Mouse (Mus musculus) MEL (cell line): Measurements from ENCODE around the gene Ptma. TPM values are rescaled to one million over a fixed set of nuclear protein-coding genes. Genes with fewer than 3 reads are reported as not detected.

Experiments used
- DNase-seq: peaks from one replicate; pipeline ENCODE4 v3.0.0; 2011; ENCODE audit warnings: low read depth, low spot score
- H3K27ac ChIP-seq: 2 replicates; pipeline ENCODE4 v1.5.1; 2012; ENCODE audit warnings: low read depth, mild to moderate bottlenecking, control low read depth, low read length, moderate library complexity; ENCODE audit not compliant: control insufficient read depth
- H3K27me3 ChIP-seq, 2 experiments: fragments of 150-350 bp in 1 of 2; sonication (generic) in 1 of 2; 2 replicates each; pipeline ENCODE4 v1.6.1; 2012; ENCODE audit warnings: low read length in 2 of 2, mild to moderate bottlenecking in 2 of 2, improper control_type of control experiment in 1 of 2, moderate library complexity in 1 of 2; ENCODE audit not compliant: insufficient read depth in 2 of 2, control insufficient read depth in 1 of 2
- H3K36me3 ChIP-seq, 2 experiments: 2 replicates each; pipeline ENCODE4 v1.6.1; 2012 to 2014; ENCODE audit warnings: low read length in 2 of 2, improper control_type of control experiment in 1 of 2, inconsistent platforms in 1 of 2, mild to moderate bottlenecking in 1 of 2; ENCODE audit not compliant: insufficient read depth in 2 of 2, control insufficient read depth in 1 of 2
- H3K4me1 ChIP-seq, 2 experiments: fragments of 150-350 bp in 1 of 2; sonication (generic) in 1 of 2; 2 replicates each; pipeline ENCODE4 v1.6.1; 2012; ENCODE audit warnings: low read length in 2 of 2, improper control_type of control experiment in 1 of 2, mild to moderate bottlenecking in 1 of 2; ENCODE audit not compliant: insufficient read depth in 2 of 2, control insufficient read depth in 1 of 2
- H3K4me3 ChIP-seq, 2 experiments: fragments of 150-350 bp in 1 of 2; sonication (generic) in 1 of 2; 2 replicates each; pipeline ENCODE4 v1.5.1; 2012; ENCODE audit warnings: low read depth in 2 of 2, low read length in 2 of 2, mild to moderate bottlenecking in 2 of 2, moderate library complexity in 2 of 2, control low read depth in 1 of 2, improper control_type of control experiment in 1 of 2; ENCODE audit not compliant: control insufficient read depth in 1 of 2, insufficient read depth in 1 of 2
- H3K79me2 ChIP-seq: 2 replicates; pipeline ENCODE4 v1.6.1; 2012; ENCODE audit warnings: mild to moderate bottlenecking, low read length, moderate library complexity; ENCODE audit not compliant: control insufficient read depth, poor library complexity, insufficient read depth
- H3K9ac ChIP-seq: 2 replicates; pipeline ENCODE4 v1.6.1; 2012; ENCODE audit warnings: low read depth, mild to moderate bottlenecking, control low read depth, low read length, moderate library complexity; ENCODE audit not compliant: control insufficient read depth, poor library complexity, severe bottlenecking
- H3K9me3 ChIP-seq: fragments of 150-350 bp; sonication (generic); replicated peaks from 2 replicates; pipeline ENCODE4 v1.6.1; 2012; ENCODE audit warnings: mild to moderate bottlenecking, low read length, improper control_type of control experiment, moderate library complexity; ENCODE audit not compliant: insufficient read depth
- CHD2 ChIP-seq: IDR thresholded peaks from 2 replicates; pipeline ENCODE4 v1.6.1; 2011; ENCODE audit warnings: low read length, improper control_type of control experiment
- CTCF ChIP-seq, 3 experiments: IDR thresholded peaks in 2 of 3; conservative IDR thresholded peaks in 1 of 3; 2 replicates each; pipeline ENCODE4 v1.5.1; 2011 to 2012; ENCODE audit warnings: low read length in 3 of 3, low read depth in 2 of 3, mild to moderate bottlenecking in 2 of 3, improper control_type of control experiment in 1 of 3, inconsistent platforms in 1 of 3, mixed read lengths in 1 of 3, moderate library complexity in 1 of 3; ENCODE audit not compliant: control insufficient read depth in 1 of 3, insufficient read depth in 1 of 3, poor library complexity in 1 of 3, severe bottlenecking in 1 of 3
- E2F4 ChIP-seq: IDR thresholded peaks from 2 replicates; pipeline ENCODE4 v1.6.1; 2011; ENCODE audit warnings: low read depth, low read length, improper control_type of control experiment, borderline replicate concordance
- ELF1 ChIP-seq: IDR thresholded peaks from 2 replicates; pipeline ENCODE4 v1.6.1; 2014; ENCODE audit warnings: low read depth, mild to moderate bottlenecking, inconsistent platforms, low read length, improper control_type of control experiment, moderate library complexity
- EP300 ChIP-seq, 2 experiments: IDR thresholded peaks; 2 replicates each; pipeline ENCODE4 v1.6.1; 2011; ENCODE audit warnings: improper control_type of control experiment in 2 of 2, low read length in 2 of 2, low read depth in 1 of 2, mild to moderate bottlenecking in 1 of 2
- GATA1 ChIP-seq: IDR thresholded peaks from 2 replicates; pipeline ENCODE4 v1.6.1; 2011; ENCODE audit warnings: low read depth, low read length, improper control_type of control experiment
- MAFK ChIP-seq: IDR thresholded peaks from 2 replicates; pipeline ENCODE4 v1.6.1; 2011; ENCODE audit warnings: low read depth, mild to moderate bottlenecking, low read length, improper control_type of control experiment, borderline replicate concordance
- MAX ChIP-seq: IDR thresholded peaks from 2 replicates; pipeline ENCODE4 v1.6.1; 2011; ENCODE audit warnings: low read length, improper control_type of control experiment
- MEF2A ChIP-seq: IDR thresholded peaks from 2 replicates; pipeline ENCODE4 v1.6.1; 2014; ENCODE audit warnings: low read depth, mild to moderate bottlenecking, inconsistent platforms, low read length, improper control_type of control experiment; ENCODE audit not compliant: poor library complexity, insufficient replicate concordance, severe bottlenecking; ENCODE audit errors: extremely low read depth
- MXI1 ChIP-seq: IDR thresholded peaks from 2 replicates; pipeline ENCODE4 v1.6.1; 2011; ENCODE audit warnings: mild to moderate bottlenecking, low read depth, low read length, improper control_type of control experiment
- NELFE ChIP-seq: IDR thresholded peaks from 2 replicates; pipeline ENCODE4 v1.6.1; 2011; ENCODE audit warnings: low read depth, low read length, improper control_type of control experiment
- POLR2A ChIP-seq, 2 experiments: IDR thresholded peaks; 2 replicates each; pipeline ENCODE4 v1.6.1; 2011 to 2012; ENCODE audit warnings: low read length in 2 of 2, mild to moderate bottlenecking in 2 of 2, control low read depth in 1 of 2, improper control_type of control experiment in 1 of 2, low read depth in 1 of 2, moderate library complexity in 1 of 2; ENCODE audit not compliant: control insufficient read depth in 1 of 2, insufficient read depth in 1 of 2, poor library complexity in 1 of 2
- POLR2AphosphoS2 ChIP-seq: IDR thresholded peaks from 2 replicates; pipeline ENCODE4 v1.6.1; 2011; ENCODE audit warnings: low read length, improper control_type of control experiment
- POLR2AphosphoS5 ChIP-seq: IDR thresholded peaks from 2 replicates; pipeline ENCODE4 v1.6.1; 2012; ENCODE audit warnings: low read depth, borderline replicate concordance, mild to moderate bottlenecking, inconsistent platforms, low read length, moderate library complexity, mixed read lengths
- SIN3A ChIP-seq: IDR thresholded peaks from 2 replicates; pipeline ENCODE4 v1.6.1; 2012; ENCODE audit warnings: low read length, improper control_type of control experiment, inconsistent platforms
- TAL1 ChIP-seq: IDR thresholded peaks from 2 replicates; pipeline ENCODE4 v1.6.1; 2012; ENCODE audit warnings: mild to moderate bottlenecking, inconsistent platforms, low read length, moderate library complexity, mixed read lengths
- UBTF ChIP-seq: IDR thresholded peaks from 2 replicates; pipeline ENCODE4 v1.6.1; 2012; ENCODE audit warnings: low read depth, mild to moderate bottlenecking, inconsistent platforms, low read length, improper control_type of control experiment, moderate library complexity, borderline replicate concordance; ENCODE audit not compliant: insufficient read depth
- USF2 ChIP-seq, 2 experiments: IDR thresholded peaks; 2 replicates each; pipeline ENCODE4 v1.6.1; 2011 to 2012; ENCODE audit warnings: improper control_type of control experiment in 2 of 2, low read length in 2 of 2, borderline replicate concordance in 1 of 2, inconsistent platforms in 1 of 2, low read depth in 1 of 2, mild to moderate bottlenecking in 1 of 2; ENCODE audit not compliant: insufficient read depth in 1 of 2
- polyA plus RNA-seq, 2 experiments: library from polyadenylated mRNA; stranded (reverse) in 1 of 2; unstranded in 1 of 2; fragments of >175 nt in 1 of 2; fragments of >200 nt in 1 of 2; gene quantifications; 2 replicates each; pipeline versions ENCODE4 v1.2.1 to v1.2.4; 2012; ENCODE audit warnings: low replicate concordance in 2 of 2, low read depth in 1 of 2; ENCODE audit not compliant: insufficient read length in 2 of 2, insufficient read depth in 1 of 2, missing spikeins in 1 of 2
- total RNA-seq: library from RNA; depleted of rRNA; stranded (reverse); fragments of 300-350 nt; gene quantifications from 2 replicates; pipeline ENCODE4 v1.2.3, GENCODE M21; 2012

Ptma gene
- total and polyA plus RNA-seq, 3 experiments = 2,419 to 4,891 (median 3,309) TPM

DNA sequence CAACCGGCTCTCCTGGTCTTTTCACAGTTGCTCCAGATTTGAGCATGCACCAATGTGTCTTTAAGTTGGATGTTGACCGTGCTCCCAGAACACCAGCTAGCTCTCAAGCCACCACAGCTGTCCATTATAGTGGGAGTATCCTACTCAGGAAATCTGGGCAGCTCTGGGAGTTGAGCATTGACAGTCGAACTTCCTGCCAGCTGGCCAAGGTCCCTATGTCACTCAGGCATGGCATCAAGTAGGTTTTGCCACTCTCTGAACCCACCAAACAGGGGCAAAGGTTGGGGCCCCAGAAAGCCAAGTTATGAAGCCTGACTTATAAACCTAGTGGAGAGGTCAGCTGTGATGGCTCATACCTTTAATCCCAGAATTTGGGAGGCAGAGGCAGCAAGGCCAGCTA is 35.8 kb upstream of the Ptma start:
- Histone ChIP-seq H3K27ac (no peak overlapping the region), H3K9ac (no peak overlapping the region), H3K79me2 (peaks cover 13% of the 10 kb centered on the region), H3K27me3 (no peaks in the 10 kb centered on the region), H3K36me3 (peaks cover 0 to 17% of the 10 kb centered on the region in 2 experiments; a peak in 2 of 4 replicates), H3K4me3 (no peak overlapping the region), H3K4me1 (peaks cover 7 to 18% of the 10 kb centered on the region in 2 experiments), H3K9me3 (no peaks in the 10 kb centered on the region)
- no peak for TF ChIP-seq MXI1
- no peak for TF ChIP-seq TAL1
- no peak for TF ChIP-seq E2F4
- no peak for TF ChIP-seq SIN3A
- TF ChIP-seq CHD2 = no peak
- no peak for TF ChIP-seq UBTF
- no peak for TF ChIP-seq POLR2A (IDR thresholded peaks at IDR 0.05; ENCODE audit: control insufficient read depth in 1 of 2, insufficient read depth in 1 of 2, low read depth in 1 of 2, low read length in 2 of 2, poor library complexity in 1 of 2)
- TF ChIP-seq ELF1 = no peak
- TF ChIP-seq POLR2AphosphoS2 = no peak
- no peak for TF ChIP-seq EP300 (IDR thresholded peaks at IDR 0.05; ENCODE audit: low read depth in 1 of 2, low read length in 2 of 2)
- TF ChIP-seq CTCF (IDR thresholded peaks at IDR 0.05 in 2 of 3, conservative IDR thresholded peaks at IDR 0.05 in 1 of 3; ENCODE audit: control insufficient read depth in 1 of 3, insufficient read depth in 1 of 3, low read depth in 2 of 3, low read length in 3 of 3, poor library complexity in 1 of 3, severe bottlenecking in 1 of 3) = no peak
- no peak for TF ChIP-seq MAFK
- TF ChIP-seq USF2 (IDR thresholded peaks at IDR 0.05; ENCODE audit: borderline replicate concordance in 1 of 2, insufficient read depth in 1 of 2, low read depth in 1 of 2, low read length in 2 of 2) = no peak
- no peak for TF ChIP-seq NELFE
- no peak for TF ChIP-seq MAX
- TF ChIP-seq POLR2AphosphoS5 = no peak
- no peak for TF ChIP-seq GATA1
- no peak for DNase-seq

DNA sequence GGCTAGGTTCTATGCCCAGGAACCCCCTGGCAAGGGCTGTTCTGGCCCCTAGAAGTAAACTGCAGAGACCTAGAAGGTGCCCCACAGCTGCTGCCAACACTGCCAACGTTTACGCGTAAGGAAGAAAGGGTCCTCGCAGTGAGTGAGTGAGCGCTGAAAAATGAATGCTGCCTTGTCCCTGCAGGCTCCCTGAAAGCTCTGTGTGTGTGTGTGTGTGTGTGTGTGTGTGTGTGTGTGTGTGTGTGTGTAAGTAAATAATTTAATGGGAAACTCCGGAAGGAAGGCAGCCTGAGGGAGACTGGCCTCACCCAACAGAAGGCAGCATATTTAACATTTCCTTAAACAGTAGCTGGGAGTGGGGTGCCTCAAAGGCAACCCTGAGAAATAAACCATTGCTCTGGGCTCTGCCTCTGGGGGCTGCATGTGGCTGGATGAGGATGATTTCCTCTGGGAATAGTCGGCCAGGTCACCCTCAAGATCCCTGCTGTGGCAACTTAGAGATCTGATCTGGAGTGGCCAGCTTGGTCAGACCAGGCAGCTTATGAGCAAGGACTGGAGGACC is 34.9 kb upstream of the Ptma start:
- Histone ChIP-seq H3K9ac (peak overlapping the region; percentile 8; the same call in 1 of the 2 replicates), H3K79me2 (peaks cover 13% of the 10 kb centered on the region), H3K36me3 (peaks cover 0 to 13% of the 10 kb centered on the region in 2 experiments; a peak in 2 of 4 replicates), H3K27ac (no peak overlapping the region; the same call in 1 of the 2 replicates), H3K4me1 (peaks cover 7 to 18% of the 10 kb centered on the region in 2 experiments), H3K27me3 (no peaks in the 10 kb centered on the region), H3K4me3 (no peak overlapping the region), H3K9me3 (no peaks in the 10 kb centered on the region)
- TF ChIP-seq MEF2A (no peak), POLR2AphosphoS5 (no peak), MAX (no peak)
- no peak for DNase-seq
